Mouse (Mus musculus): ENCODE data around the gene Eif2ak4. TPM values are rescaled to one million over a fixed set of nuclear protein-coding genes. Genes with fewer than 3 reads are reported as not detected.
A peak's percentile ranks its signal among the peaks of the same experiment; 100 is the strongest.

The Eif2ak4 gene
- total RNA-seq, 2 experiments from 2014 or later, result 11.5 to 12.9 TPM

DNA sequence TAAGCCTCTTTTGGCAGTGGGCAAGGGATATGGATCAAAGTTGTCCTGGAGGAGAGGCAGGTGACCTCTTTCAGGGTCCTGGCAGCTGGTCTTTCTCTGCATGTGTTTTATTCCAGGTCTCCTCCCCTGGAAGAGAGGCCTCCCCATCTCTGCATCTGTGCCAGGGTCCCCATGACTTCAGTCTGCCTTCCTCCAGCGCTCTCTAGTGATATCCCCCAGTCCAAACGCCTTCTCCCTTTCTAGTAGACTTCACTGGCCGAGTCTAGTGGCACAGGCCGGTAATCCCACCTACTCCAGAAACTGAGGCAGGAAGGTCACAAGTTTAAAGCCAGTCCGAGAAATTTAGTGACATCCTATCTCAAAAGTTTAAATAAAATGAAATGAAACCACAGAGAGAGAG, 109.5 kb downstream of the Eif2ak4 start:
- intact Hi-C loops (cut with DNase I), result no loop called here
- no peak for DNase-seq

DNA sequence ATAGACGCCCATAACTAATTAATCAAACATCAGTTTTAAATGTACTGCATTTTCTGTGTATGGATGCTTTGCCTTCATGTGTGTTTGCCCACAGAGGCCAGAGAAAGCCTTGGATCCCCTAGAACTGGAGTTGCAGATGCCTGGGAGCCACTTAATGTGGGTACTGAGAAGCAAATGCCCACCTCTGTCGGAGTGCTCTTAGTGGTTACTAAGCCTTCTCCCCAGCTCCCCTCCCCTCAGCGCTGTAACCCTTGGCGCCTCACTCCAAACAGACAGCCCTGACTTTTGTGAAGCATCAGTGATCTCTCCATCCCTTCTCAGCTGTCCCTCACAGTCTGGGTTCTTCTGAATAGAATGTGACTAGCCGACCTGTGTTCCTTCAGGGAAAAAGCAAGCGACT, 110.1 kb downstream of the Eif2ak4 start:
- intact Hi-C loops (cut with DNase I), result no loop called here
- DNase-seq, result no peak

DNA sequence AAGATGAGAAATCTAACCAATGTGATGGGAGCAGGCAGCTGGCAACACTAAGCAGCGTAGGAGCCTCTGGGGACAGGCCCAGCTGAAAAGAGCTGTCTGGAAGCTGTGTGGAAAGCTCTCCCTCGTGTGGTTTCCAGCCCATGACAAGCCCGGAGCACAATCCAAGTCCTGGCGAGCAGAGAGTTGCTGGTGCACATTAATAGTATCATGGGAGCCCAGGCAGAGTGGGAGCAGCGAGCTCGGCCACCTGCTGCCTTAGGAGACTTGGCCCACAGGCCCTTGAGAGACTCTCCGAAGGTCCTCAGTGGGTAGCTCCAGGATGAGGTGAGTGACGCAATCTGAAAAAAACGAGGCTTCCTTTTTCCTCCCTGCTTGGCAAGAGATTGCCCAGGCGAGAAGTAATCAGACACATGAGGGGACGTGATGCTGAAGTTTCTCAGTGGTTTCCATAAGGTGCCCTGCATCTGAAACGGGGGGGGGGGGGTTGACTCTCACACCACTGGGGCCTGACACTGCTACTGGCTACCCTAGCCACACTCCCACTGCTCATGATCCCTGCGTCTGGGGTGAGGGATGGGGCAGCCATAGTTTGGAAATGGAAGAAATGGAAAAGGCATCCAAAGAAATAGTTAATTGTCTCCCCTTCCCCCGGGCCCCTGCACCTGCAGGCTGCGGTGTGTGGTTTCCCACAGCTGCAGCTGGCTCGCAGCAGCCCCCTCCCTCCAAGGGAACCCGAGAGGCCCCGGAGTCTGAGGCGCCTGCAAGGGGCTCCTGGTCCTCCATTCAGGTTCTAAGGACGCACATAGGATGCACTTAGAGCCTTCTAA, 110.9 kb downstream of the Eif2ak4 start:
- DNase-seq, result peak; percentile 64 to 65
- intact Hi-C loops (cut with DNase I), result no loop called here

DNA sequence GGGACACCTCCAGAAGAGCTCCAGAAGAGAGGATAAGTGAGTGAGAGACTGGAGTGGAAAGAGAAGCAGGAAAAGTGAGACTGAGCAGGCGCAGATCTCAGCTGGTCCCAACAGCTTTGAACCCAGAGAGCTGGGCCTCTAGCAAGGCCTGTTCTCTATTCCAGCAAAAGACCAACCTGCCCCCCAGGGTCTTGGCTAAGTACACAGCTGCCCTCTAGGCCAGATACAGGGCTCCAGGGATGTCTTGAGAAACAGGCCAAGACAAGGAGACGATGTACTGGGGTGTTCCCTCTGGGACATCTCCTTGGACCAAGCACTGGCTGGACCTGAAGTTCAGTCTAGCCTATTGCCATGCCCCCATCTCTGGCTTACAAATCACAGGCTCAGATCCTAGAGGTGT, 111.8 kb downstream of the Eif2ak4 start:
- intact Hi-C loops (cut with DNase I), result no loop called here

DNA sequence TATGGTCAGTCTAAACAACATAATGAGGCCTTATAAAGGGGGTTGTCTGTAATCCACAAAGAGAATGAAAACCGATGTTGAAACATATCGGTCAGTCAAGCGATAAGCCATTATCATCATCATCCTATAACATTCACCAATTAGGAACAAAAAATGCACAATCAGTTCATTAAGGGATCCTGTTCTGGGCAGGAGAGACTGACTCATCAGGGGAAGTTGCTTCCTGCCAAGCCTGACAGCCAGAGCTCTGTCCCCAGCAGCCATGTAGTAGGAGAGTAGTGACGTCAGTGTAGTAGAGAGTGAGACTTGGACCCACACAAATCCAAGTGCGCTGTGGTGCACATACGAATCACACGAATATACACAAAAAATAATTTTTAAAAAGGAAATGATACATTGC, 118.7 kb downstream of the Eif2ak4 start:
- intact Hi-C loops (cut with DNase I), result no loop called here
- no peak for DNase-seq

More for the DNA sequence above, 111.8 kb downstream of the Eif2ak4 start:
- DNase-seq, result no peak

DNA sequence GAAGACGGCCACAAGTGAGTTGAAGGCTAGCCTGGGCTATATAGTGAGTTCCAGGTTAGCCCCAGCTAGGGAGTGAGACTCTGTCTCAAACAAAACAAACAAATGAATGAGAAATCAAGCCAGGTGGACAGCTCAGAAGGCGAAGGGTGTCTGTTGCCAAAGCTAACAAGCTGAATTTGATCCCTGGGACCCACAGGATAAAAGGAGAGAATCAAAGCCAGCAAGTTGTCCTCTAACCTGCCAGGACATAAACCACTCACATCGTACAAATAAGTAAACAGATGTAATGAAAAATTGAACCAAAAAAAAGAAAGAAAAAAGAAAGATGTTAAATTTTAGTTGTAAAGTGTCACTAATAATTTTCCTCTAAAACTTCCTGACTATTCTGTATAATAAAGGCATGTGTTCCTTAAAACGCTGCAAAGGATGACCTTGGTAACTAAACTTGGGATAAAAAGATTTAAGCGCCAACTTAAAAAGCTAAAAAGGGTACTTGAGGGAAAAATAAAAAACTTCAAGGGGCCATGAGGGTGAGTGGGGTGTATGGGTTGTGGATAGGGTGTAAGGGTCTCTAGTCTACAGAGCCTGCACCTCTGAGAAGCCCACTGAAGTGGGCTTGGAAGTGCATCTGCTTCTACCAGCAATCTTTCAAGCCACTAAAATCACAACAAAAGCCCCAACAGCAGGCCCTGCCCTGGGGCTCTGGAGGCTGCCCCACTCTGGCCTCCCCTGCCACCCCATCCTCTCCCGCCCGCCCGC, 121.4 kb downstream of the Eif2ak4 start:
- no peak for DNase-seq
- intact Hi-C loops (cut with DNase I), result loop anchor here (2.0 kb wide), 2 partner anchors 19 to 37 kb away; no protein-coding TSS in a partner anchor

DNA sequence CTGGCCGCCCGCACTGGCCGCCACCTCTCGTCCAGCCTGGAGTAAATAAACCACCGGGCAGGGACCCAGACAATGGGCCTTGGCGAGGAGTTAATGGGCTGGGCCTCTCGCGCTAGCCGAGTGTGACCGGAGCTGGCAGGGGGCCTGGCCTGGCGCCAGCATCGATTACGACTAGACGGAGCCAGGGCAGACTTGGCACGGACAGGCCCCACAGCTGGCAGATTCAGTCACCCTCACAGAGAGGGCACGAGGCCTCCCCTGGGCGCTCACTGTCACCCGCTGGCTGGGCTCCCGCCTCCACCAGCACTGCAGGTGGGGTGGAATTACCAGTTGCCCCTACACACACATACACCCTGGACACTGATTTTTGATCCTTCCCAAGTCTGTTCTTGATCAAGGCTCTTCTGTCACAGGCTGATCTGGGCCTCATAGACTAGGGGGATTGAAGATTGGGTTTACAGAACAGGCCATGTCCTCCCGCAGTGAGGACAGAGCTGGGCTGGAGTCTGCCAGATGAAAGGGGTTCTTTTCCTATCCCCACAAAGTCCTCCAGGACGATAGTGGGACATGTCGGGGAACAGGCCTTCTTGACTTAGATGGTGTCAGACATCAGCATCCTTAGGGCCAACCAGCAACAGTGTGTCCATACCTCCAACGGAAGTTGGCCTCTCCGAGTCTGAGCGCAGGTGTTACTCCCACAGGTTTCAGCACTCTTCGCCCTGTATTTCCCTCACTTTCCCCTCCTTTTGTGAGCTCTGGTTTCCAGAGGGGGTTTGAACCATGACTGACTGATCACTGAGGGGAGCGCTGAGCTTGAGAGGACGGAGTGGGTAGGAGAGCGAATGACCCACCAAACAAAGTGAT, 122.3 kb downstream of the Eif2ak4 start:
- DNase-seq, result peak; percentile 96 to 97
- intact Hi-C loops (cut with DNase I), result loop anchor here (2.0 kb wide), 2 partner anchors 20 to 36 kb away; no protein-coding TSS in a partner anchor

DNA sequence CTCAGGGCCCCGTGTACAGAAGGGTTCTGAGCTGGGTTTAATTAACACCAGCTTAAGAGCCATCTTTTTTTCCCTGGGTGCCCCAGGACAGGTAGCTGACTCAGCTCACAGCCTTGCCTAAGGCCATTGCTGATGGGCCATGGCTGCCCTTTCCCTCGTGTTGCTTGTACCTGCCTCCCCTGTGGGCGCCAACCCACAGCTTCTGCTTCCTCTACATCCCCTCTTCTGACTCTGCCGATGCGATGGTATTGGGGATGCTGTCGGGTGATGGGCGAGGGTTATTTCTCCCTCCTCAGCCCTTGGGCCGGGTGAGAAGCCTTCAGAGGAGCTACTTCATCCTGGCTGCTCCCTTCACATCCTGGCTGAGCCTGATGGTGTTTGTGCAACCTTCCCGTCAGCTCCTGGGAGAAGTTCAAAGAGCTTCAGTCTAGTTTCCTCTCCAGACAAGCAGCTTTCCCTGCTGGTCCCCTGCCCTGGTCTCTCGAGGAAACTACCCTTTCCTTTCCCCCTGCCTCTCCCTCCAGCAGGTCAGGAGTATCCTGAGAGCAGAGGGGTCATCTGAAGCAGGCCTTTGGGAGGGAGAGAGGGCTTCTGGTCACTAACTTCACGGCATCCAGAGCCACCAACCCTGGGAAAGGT, 123.5 kb downstream of the Eif2ak4 start:
- intact Hi-C loops (cut with DNase I), result loop anchor here (2.0 kb wide), 2 partner anchors 21 to 35 kb away; no protein-coding TSS in a partner anchor
- peak in 1 of 2 experiments; percentile 51 for DNase-seq

DNA sequence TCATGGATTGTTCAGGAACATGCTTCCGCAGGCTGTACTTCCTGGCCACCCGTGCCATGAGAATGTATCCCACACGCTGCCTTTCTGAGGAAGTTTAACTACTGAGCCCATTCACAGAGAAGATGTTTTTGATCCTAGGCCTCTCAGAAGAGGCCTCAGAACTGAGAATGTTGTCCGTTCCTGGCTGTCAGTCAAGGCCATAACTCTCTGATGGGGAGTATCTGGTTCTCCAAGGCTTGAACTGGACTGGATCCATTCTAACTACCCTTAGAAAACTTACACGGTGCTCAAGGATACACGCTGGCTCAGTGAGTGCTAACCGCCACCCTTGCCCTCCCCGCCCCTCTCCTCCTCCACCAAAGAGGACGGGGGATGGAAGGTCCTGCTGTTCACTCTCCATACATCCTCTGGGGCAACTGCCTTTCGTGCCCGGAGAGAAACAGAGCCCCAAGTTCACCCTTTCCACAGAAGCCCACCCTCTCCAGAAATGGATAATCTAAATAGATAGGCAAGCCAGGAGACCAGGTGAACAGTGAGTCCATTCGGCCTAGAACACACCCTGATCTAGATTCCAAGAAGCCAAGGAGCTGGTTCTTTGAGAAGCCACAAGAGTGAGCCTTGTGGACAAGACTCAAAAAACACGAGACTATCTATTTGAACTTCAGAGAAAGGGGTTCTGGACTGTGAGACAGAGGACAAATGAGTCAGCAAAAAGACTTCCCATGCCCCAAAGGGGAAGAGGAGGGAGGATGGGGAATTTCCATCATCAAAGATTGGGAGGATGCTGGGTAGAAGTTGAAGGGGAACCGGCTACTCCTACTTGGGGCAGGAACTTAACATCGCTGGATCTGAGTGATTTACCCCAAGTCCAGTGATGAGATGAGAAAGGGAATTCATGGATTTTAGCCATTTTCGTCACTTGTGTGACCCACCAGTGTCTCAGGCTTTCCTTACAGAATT, 124.3 kb downstream of the Eif2ak4 start:
- intact Hi-C loops (cut with DNase I), result no loop called here
- no peak for DNase-seq

DNA sequence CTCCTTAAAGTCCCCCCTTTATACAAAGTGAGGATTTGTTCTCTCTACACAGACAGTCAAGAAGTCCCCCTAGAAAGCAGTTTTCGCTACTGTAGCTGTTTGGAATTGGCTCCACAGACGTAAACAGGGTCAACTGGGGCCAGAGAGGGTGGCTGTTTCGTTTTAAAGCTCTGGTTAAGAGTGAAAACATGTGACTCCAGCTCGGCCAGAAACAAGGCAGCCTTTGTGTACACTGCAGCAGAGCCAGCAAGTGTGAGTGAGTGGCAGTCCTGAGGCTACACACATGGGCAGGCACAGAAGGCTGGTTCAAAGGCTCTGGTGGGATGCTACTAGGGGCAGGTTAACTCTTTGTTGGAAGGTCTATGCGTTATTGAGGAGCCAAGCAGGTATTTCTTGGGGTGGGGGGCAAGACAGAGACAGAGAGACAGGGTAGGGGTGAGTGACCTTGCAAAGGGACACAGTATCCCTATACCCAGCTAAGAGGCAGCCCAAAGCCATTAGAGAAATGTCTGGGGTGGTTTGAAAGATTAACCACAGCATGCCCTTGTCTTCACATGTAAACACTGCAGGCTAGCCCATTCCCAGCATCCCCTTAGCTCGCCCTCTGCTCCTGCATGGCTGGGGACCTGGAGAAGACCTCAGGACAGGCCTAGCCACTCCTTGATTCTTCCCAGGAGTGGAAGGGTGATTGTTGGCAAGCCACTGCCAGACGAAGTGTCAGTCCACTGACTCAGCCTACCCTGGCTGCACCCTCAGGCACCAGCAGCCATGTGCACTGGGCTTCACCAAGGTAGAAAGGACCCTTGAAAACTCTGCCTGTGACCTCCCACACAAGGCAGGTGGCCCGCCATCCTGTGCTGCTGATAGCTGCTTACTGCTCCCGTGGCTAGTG, 131.9 kb downstream of the Eif2ak4 start:
- DNase-seq, result peak; percentile 78
- intact Hi-C loops (cut with DNase I), result no loop called here

DNA sequence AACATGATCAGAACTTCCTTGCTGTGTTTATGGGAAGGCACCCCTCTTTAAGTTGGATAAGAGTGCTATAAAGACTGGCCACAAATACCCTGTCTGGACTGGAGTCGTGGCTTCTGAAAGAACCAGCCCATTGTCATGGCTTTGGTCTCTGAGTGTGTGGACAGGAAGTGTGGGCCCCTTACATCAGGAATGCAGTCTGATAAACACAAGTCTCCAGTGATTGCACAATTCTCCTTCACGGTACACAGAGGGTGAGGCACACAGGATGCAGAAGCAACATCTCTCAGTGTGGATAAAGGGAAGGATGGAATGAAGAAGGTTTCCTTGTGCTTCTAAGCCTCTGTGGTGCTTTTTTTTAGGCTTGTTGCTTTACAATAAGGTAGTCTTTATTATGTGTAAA, 133.8 kb downstream of the Eif2ak4 start:
- no peak for DNase-seq
- intact Hi-C loops (cut with DNase I), result no loop called here

DNA sequence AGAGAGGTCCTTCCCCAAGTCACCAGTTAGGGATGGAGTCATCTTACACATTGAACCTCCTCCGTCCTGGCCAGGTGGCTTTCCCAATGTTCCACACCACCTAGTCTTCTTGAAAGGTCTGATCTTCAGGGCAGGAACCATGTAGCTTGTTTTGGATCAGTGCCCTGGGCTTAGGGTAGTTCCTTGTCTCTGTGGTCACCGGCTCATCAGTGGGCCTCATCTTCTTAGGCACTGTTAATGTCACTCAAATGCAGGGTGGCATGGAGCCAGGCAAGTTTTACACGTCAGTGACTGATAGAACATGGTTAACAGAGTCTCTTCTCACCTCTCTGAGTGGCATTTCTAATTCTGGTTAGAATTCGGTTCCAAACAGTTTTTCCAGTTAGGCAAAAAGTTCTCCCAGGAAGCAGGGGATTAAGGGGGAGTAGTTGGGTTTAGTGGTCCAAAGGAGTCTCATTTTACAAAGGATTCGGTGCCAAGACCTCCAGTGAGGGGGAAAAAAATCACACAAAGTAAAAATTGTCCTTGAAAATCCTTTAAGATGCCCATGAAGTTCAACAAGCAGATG, 134.8 kb downstream of the Eif2ak4 start:
- intact Hi-C loops (cut with DNase I), result no loop called here
- DNase-seq, result no peak

DNA sequence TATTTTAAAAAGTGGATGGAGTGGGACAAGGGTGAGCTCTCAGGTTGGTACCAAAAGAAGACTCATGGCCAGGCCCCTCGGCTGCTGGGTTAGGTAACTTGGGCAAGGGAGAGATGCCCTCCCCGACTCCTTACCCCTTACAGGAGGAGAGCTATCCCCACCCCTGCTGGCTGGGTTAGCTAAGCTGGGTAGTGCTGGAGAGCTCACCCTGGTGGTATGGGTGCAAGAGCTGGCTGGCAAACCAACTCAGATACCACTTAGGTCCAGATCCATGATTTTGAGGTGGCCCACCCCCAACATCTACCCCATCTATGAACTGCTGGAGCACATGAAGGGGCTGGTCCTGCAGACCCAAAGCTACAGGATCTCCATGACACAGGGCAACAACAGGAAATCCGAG, 136.4 kb downstream of the Eif2ak4 start:
- intact Hi-C loops (cut with DNase I), result no loop called here
- DNase-seq, result no peak

Other genes with a start within 250 kb of the Eif2ak4 start
- gene Fsip1, start 131.7 kb upstream of the Eif2ak4 start, total RNA-seq (2021), result not detected
- under 1 TPM; 0.20 to 0.31 TPM for gene Gpr176, start 15.2 kb upstream of the Eif2ak4 start, total RNA-seq (2021)
- gene Srp14, start 91.1 kb downstream of the Eif2ak4 start, total RNA-seq (2021), result 100 to 1,000 TPM; 121 to 126 TPM
- 10 to 100 TPM; 12.3 to 17.1 TPM for gene Bmf, start 161.1 kb downstream of the Eif2ak4 start, total RNA-seq (2021)
- gene Bub1b, start 209.6 kb downstream of the Eif2ak4 start, total RNA-seq (2021), result 10 to 100 TPM; 15.4 to 15.9 TPM

Data from heart, postnatal 10 days (tissue).